Comparison of ENCODE assay signal across 27 mouse cellular contexts in the genomic region with DNA sequence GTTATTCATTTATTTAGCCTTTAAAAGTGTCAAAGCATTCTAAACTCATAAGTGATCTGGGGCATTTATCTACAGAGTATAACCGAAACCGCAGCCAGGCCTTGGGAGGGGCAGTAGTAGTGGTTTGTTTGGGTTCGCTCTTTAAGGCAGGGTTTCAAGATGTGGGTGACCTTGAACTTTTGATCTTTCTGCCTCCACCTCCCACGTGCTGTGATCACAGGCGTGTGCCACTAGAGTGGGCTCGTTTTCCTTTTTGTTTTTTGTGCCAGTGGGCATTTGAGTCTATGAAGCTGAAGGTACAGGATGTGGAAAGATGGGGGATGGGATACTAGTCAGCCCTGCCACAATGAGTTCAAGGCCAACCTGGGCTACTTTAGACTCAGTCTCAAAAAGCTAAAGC. TPM values are rescaled to one million over a fixed set of nuclear protein-coding genes. Genes with fewer than 3 reads are reported as not detected.
DNase-seq lines count a peak whose midpoint lies in the region; ATAC-seq and TF ChIP-seq lines count a peak whose summit lies in the region.
"Had no signal": no experiment of that assay in that cellular context is flagged by ENCODE, and none has a peak within 500 bp of the region (broad histone marks: within the 10 kb centered on the region; RNA-seq: fewer than 3 reads in every experiment).

No protein-coding gene starts in this region.

- no peak overlapping the region for H3K9ac ChIP-seq in kidney, postnatal 0 days (ENCODE audit: low read depth, low read length)
- no peak overlapping the region for H3K9ac ChIP-seq in ES-E14 (ENCODE audit: insufficient read depth, low read depth, low read length, poor library complexity, severe bottlenecking)
- no peak overlapping the region for H3K9ac ChIP-seq in forebrain, postnatal 0 days
- H3K9ac ChIP-seq: embryonic facial prominence, embryonic 15.5 days; forebrain, embryonic 15.5 days; heart, embryonic 15.5 days; hindbrain, embryonic 15.5 days had no signal

- H3K9me3 ChIP-seq in kidney, postnatal 0 days (replicated peaks; ENCODE audit: low read length): no peaks in the 10 kb centered on the region
- H3K9me3 ChIP-seq in ES-E14 (ENCODE audit: control insufficient read depth, insufficient read depth, low read depth, low read length): no peaks in the 10 kb centered on the region
- no peaks in the 10 kb centered on the region for H3K9me3 ChIP-seq in forebrain, postnatal 0 days (ENCODE audit: low read length)
- H3K9me3 ChIP-seq: embryonic facial prominence, embryonic 15.5 days; forebrain, embryonic 10.5 days; forebrain, embryonic 15.5 days; heart, embryonic 15.5 days; hindbrain, embryonic 10.5 days; hindbrain, embryonic 15.5 days had no signal

- no peak overlapping the region for H3K4me2 ChIP-seq in kidney, postnatal 0 days (ENCODE audit: low read length)
- H3K4me2 ChIP-seq in forebrain, postnatal 0 days (ENCODE audit: low read depth): no peak overlapping the region
- H3K4me2 ChIP-seq: embryonic facial prominence, embryonic 15.5 days; forebrain, embryonic 15.5 days; heart, embryonic 11.5 days; heart, embryonic 15.5 days; hindbrain, embryonic 15.5 days had no signal

- no peak overlapping the region for H3K4me3 ChIP-seq in kidney, postnatal 0 days (replicated peaks; ENCODE audit: low read depth, low read length)
- no peak overlapping the region for H3K4me3 ChIP-seq in ES-E14 (ENCODE audit: insufficient read depth in 1 of 2, low read depth in 1 of 2, low read length in 2 of 2, poor library complexity in 1 of 2, severe bottlenecking in 1 of 2)
- no peak overlapping the region for H3K4me3 ChIP-seq in forebrain, postnatal 0 days (ENCODE audit: low read depth, low read length)
- H3K4me3 ChIP-seq: embryonic facial prominence, embryonic 15.5 days; erythroblast, embryonic 14.5 days; forebrain, embryonic 10.5 days; forebrain, embryonic 15.5 days; heart, adult 2 months; heart, embryonic 15.5 days; hindbrain, embryonic 10.5 days; hindbrain, embryonic 15.5 days had no signal

- WGBS in kidney, postnatal 0 days: 46% methylated on average over 6 of the region's 6 CpGs
- WGBS in forebrain, postnatal 0 days: 90% methylated on average over 6 of the region's 6 CpGs

- H3K4me1 ChIP-seq in kidney, postnatal 0 days (replicated peaks; ENCODE audit: insufficient read depth, low read length): peaks cover 40% of the 10 kb centered on the region
- no peaks in the 10 kb centered on the region for H3K4me1 ChIP-seq in ES-E14 (ENCODE audit: control insufficient read depth in 2 of 2, insufficient read depth in 2 of 2, low read length in 2 of 2, poor library complexity in 1 of 2)
- H3K4me1 ChIP-seq in forebrain, postnatal 0 days (ENCODE audit: insufficient read depth): peaks cover 6% of the 10 kb centered on the region; the same call in 1 of the 2 replicates

- in situ Hi-C loops in ES-E14 (cut with MboI; ENCODE audit: low sequenced_read_pairs in 2 of 2, unreplicated experiment in 2 of 2): no loop called here

- DNase-seq in adrenal gland, adult 2 months: peak; percentile 39
- DNase-seq in adrenal gland, postnatal 4 days (ENCODE audit: low spot score in 2 of 2): no peak
- peak; percentile 18 for DNase-seq in kidney, postnatal 0 days (ENCODE audit: low spot score)
- no peak for DNase-seq in kidney, postnatal 25 days
- DNase-seq in ES-E14 (ENCODE audit: low read depth, low spot score) (peak; percentile 4), liver (no peak)
- peak; percentile 20 for DNase-seq in induced T-regulatory cell, adult 2 months (ENCODE audit: low read depth)
- no peak for DNase-seq in forebrain, postnatal 0 days
- DNase-seq: adrenal gland, adult 8-10 months; adrenal gland, postnatal 36 days; cerebellum, adult 11 months; cerebellum, adult 8-10 months; cerebellum, postnatal 14 days; embryo, embryonic 11 days; gastrocnemius, postnatal 10 days; heart, adult 2 months; heart, postnatal 14 days had no signal

- peak overlapping the region; percentile 25; the same call in 1 of the 2 replicates for H3K27ac ChIP-seq in kidney, postnatal 0 days
- no peak overlapping the region for H3K27ac ChIP-seq in ES-E14 (ENCODE audit: insufficient read depth, low read depth, low read length, poor library complexity, severe bottlenecking)
- no peak overlapping the region for H3K27ac ChIP-seq in forebrain, postnatal 0 days (ENCODE audit: low read depth, low read length)
- H3K27ac ChIP-seq: embryonic facial prominence, embryonic 15.5 days; forebrain, embryonic 10.5 days; forebrain, embryonic 15.5 days; heart, adult 2 months; heart, embryonic 15.5 days; hindbrain, embryonic 10.5 days; hindbrain, embryonic 15.5 days had no signal

- TF ChIP-seq CTCF in kidney, postnatal 0 days (IDR thresholded peaks at IDR 0.05; ENCODE audit: low read depth): no peak
- no peak for TF ChIP-seq CTCF in forebrain, postnatal 0 days (IDR thresholded peaks at IDR 0.05; ENCODE audit: low read depth)

- ATAC-seq in kidney, postnatal 0 days (replicated peaks; ENCODE audit: low FRiP score, low read depth): no peak
- no peak for ATAC-seq in forebrain, postnatal 0 days
- ATAC-seq: activated CD4-positive, CD25-positive, alpha-beta regulatory T cell, adult 4 months; forebrain, embryonic 15.5 days; inflammation-experienced regulatory T-cells, adult 6 months had no signal

- H3K27me3 ChIP-seq in kidney, postnatal 0 days (ENCODE audit: insufficient read depth, low read length): no peaks in the 10 kb centered on the region
- no peaks in the 10 kb centered on the region for H3K27me3 ChIP-seq in forebrain, postnatal 0 days (ENCODE audit: insufficient read depth, low read length)
- H3K27me3 ChIP-seq: embryonic facial prominence, embryonic 15.5 days; forebrain, embryonic 15.5 days; heart, embryonic 15.5 days; hindbrain, embryonic 15.5 days had no signal

- H3K36me3 ChIP-seq in kidney, postnatal 0 days (ENCODE audit: insufficient read depth, low read length): no peaks in the 10 kb centered on the region
- no peaks in the 10 kb centered on the region; the same call in 1 of the 2 replicates for H3K36me3 ChIP-seq in ES-E14 (ENCODE audit: control insufficient read depth, insufficient read depth, low read length, poor library complexity, severe bottlenecking)
- H3K36me3 ChIP-seq in forebrain, postnatal 0 days (ENCODE audit: insufficient read depth): no peaks in the 10 kb centered on the region
- H3K36me3 ChIP-seq: embryonic facial prominence, embryonic 15.5 days; forebrain, embryonic 10.5 days; forebrain, embryonic 15.5 days; heart, embryonic 15.5 days; hindbrain, embryonic 10.5 days; hindbrain, embryonic 15.5 days had no signal

TF ChIP-seq in ES-E14, 5 proteins besides CTCF, POLR2A, EP300 and RAD21:
- TF ChIP-seq ZNF384 (IDR thresholded peaks at IDR 0.05; ENCODE audit: low read depth, low read length) (no peak), MAFK (IDR thresholded peaks at IDR 0.05; ENCODE audit: insufficient read depth, low read depth, low read length) (no peak), HCFC1 (IDR thresholded peaks at IDR 0.05; ENCODE audit: borderline replicate concordance, insufficient read depth, low read length) (no peak), ZC3H11A (IDR thresholded peaks at IDR 0.05; ENCODE audit: borderline replicate concordance, low read depth, low read length) (no peak), CHD2 (IDR thresholded peaks at IDR 0.05; ENCODE audit: low read depth, low read length) (no peak)

RNA-seq across cellular contexts. Expression of gene Carmil1, which starts 34.3 kb away (rescaled TPM):
- total RNA-seq in adrenal gland, adult 2 months (2021): 10 to 100 TPM; 52.7 to 61.4 TPM
- 3.8 and 5.7 TPM in 2 replicates for polyA plus RNA-seq in adrenal gland, adult 2 months (2012; rRNA removed)
- 10 to 100 TPM; 53.4 to 62.3 TPM for total RNA-seq in adrenal gland, postnatal 4 days (2021)
- 35.4 and 40.9 TPM in 2 replicates for polyA plus RNA-seq in kidney, postnatal 0 days (2015; fragmentation: Nextera tagmentation; extraction: Ambion mirVana)
- 14.0 and 17.0 TPM in 2 replicates for total RNA-seq in ES-E14 (2012; rRNA removed)
- 44.4 and 47.9 TPM in 2 replicates for total RNA-seq in forebrain, postnatal 0 days (2014; rRNA removed)
- 25.1 and 30.2 TPM in 2 replicates for polyA plus RNA-seq in forebrain, postnatal 0 days (2015; fragmentation: Nextera tagmentation; extraction: Ambion mirVana)

Comparison
In these comparisons a context has a peak if more than half of its experiments do, and no peak if none do; other contexts are left out.
1. DNase-seq: peak in adrenal gland, adult 2 months (single experiment), kidney, postnatal 0 days (single experiment), ES-E14 (single experiment) and induced T-regulatory cell, adult 2 months (single experiment); none in adrenal gland, postnatal 4 days (0 of 2), kidney, postnatal 25 days (0 of 2), forebrain, postnatal 0 days (single experiment) and liver (single experiment).